Mouse (Mus musculus) lung, embryonic 16.5 days (tissue): ENCODE results near the gene Crabp2. TPM values are rescaled to one million over a fixed set of nuclear protein-coding genes. Genes with fewer than 3 reads are reported as not detected.

ENCODE experiments used
- ATAC-seq: fragments of 200-750 bp; cut with Nextera tagmentation; 2 replicates; pipeline ENCODE4 v1.8.0; 2017; ENCODE audit warnings: low read depth, mild to moderate bottlenecking, moderate library complexity
- H3K27ac ChIP-seq: fragments of 300-500 bp; sonication (generic); 2 replicates; pipeline ENCODE4 v1.5.1; 2014; ENCODE audit warnings: mild to moderate bottlenecking, control low read depth, low read length
- H3K27me3 ChIP-seq: fragments of 300-500 bp; sonication (generic); 2 replicates; pipeline ENCODE4 v1.6.1; 2014; ENCODE audit warnings: low read depth, low read length, mixed read lengths; ENCODE audit not compliant: control insufficient read depth, insufficient read depth
- H3K36me3 ChIP-seq: fragments of 300-500 bp; sonication (generic); 2 replicates; pipeline ENCODE4 v1.6.1; 2014; ENCODE audit warnings: low read length; ENCODE audit not compliant: control insufficient read depth, insufficient read depth
- H3K4me1 ChIP-seq: fragments of 300-500 bp; sonication (generic); replicated peaks from 2 replicates; pipeline ENCODE4 v1.6.1; 2014; ENCODE audit warnings: low read length, mixed read lengths; ENCODE audit not compliant: control insufficient read depth, insufficient read depth
- H3K4me2 ChIP-seq: fragments of 300-500 bp; sonication (generic); 2 replicates; pipeline ENCODE4 v1.6.1; 2014; ENCODE audit warnings: low read depth, low read length, control low read depth
- H3K4me3 ChIP-seq: fragments of 300-500 bp; sonication (generic); 2 replicates; pipeline ENCODE4 v1.5.1; 2014; ENCODE audit warnings: mild to moderate bottlenecking, low read length, control low read depth
- H3K9ac ChIP-seq: fragments of 300-500 bp; sonication (generic); 2 replicates; pipeline ENCODE4 v1.6.1; 2014; ENCODE audit warnings: low read length, control low read depth
- H3K9me3 ChIP-seq: fragments of 300-500 bp; sonication (generic); 2 replicates; pipeline ENCODE4 v1.6.1; 2016; ENCODE audit warnings: low read length; ENCODE audit not compliant: control insufficient read depth
- WGBS: fragments of 180-500 bp; shearing (Covaris S2); extraction: QIAGEN DNeasy Blood & Tissue Kit; methylation state at CpG from one replicate; pipeline ENCODE4 v1.1.7; 2014; 5-methylcytosine and 5-hydroxymethylcytosine counted together
- polyA plus RNA-seq: library from polyadenylated mRNA; unstranded; fragments of >200 nt; fragmentation: Nextera tagmentation; extraction: Ambion mirVana; gene quantifications from 2 replicates; pipeline ENCODE4 v1.2.1, GENCODE M21; 2015

Gene Crabp2
- polyA plus RNA-seq, 1 experiment from 2014 or later, result 4.7 TPM

DNA sequence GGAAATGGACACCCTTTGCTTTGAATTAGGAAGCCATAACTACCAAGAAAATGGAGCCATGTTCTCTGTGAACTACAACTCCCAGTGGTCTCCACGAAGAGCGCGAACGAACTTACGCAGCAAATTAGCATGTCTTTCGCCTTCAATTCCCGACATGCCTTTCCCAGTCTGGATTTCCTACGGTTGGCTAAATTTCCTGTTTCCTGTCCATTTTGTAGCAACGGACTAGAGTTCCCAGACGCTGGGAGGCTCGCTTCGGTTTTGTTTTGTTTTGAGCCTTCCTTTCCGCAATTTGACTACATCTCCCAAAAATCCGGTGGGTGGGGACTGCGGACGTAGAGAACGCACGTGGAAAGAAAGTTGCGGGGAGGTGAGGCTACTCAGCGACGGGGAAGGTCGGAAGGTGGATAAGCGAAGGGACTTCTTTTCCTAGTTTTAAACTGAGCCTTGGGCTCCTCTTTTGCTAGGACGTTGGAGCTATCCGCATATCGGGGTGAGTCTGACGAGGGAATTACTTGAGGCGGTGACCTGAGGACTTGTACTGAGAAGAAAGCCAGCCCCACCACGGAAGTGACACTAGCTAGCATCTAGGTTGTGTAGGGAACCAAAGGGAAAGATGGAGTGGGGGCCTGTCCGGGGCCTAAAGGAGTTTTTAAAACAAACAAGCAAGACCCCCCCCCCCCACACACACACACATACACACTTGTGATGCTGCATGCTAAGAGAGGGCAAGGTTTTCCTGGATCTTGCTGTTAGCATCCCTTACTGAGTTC, 28.9 kb upstream of the Crabp2 start, which contains the start of gene Mrpl24:
Mrpl24 (plus strand) TSS at position 171 of the 773 bp plus-strand sequence.
- Histone ChIP-seq H3K9me3 (no peaks in the 10 kb centered on the region), H3K27ac (peak within 1 kb of the TSS; percentile 90), H3K36me3 (peaks cover 42% of the 10 kb centered on the region), H3K27me3 (no peaks in the 10 kb centered on the region), H3K4me1 (peaks cover 2% of the 10 kb centered on the region; the same call in 1 of the 2 replicates), H3K4me3 (peak within 1 kb of the TSS; percentile 69), H3K4me2 (peak within 1 kb of the TSS; percentile 62), H3K9ac (peak within 1 kb of the TSS; percentile 78)
- peak; percentile 88 for ATAC-seq
- under 1% methylated on average over 30 of the region's 30 CpGs for WGBS

DNA sequence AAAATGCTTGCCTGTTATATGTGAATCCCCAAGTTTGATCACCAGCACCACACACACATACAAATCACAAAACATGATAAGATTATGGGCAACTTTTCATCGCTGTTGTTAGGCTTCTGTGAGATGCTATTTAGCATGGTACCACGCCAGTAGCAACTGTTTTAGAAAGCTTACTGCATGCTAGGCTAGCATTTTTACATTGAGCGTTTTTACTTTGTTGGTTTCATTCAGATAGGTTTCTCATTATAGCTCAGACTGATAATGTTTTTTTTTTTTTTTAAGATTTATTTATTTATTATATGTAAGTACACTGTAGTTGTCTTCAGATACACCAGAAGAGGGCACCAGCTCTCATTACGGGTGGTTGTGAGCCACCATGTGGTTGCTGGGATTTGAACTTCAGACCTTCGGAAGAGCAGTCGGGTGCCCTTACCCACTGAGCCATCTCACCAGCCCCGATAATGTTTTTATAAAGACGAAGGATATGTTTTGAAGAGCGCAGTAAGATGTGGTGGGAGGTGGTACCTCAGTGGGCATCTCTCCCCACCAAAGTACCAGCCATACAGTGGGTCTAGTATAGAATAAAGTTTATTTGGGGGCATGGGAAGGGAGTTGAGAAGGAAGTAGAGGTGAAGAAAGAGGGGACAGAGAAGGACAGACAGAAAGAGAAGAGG, 28.1 kb upstream of the Crabp2 start:
- H3K27me3 ChIP-seq, result no peaks in the 10 kb centered on the region
- WGBS, result 62% methylated on average over 9 of the region's 9 CpGs
- ATAC-seq, result no peak
- H3K9me3 ChIP-seq, result no peaks in the 10 kb centered on the region
- peak overlapping the region; percentile 69 for H3K4me3 ChIP-seq
- peak overlapping the region; percentile 62 for H3K4me2 ChIP-seq
- H3K4me1 ChIP-seq, result peaks cover 2% of the 10 kb centered on the region; the same call in 1 of the 2 replicates
- peaks cover 42% of the 10 kb centered on the region for H3K36me3 ChIP-seq
- H3K27ac ChIP-seq, result no peak overlapping the region
- no peak overlapping the region; the same call in 1 of the 2 replicates for H3K9ac ChIP-seq

DNA sequence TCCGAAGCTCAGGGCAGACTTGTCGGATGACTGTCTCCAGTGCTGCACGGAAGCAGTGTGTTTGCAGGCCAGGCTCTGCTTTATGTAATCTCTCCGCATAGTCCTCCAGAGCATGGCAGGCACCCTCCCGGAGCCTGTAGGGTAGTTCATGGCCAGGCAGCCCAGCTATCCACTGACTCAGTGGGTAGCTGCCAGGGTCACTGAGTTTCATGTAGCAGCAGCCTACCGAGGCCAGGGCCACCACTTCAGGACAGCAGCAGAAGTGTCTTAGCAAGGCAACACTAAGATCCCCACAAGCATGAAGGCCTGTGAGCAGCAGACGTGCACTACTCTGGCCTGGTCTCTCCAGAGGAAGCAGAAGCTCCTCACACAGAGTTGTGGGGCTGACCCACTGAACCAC, 23.5 kb upstream of the Crabp2 start:
- no peak for ATAC-seq
- H3K27me3 ChIP-seq, result no peaks in the 10 kb centered on the region
- no peaks in the 10 kb centered on the region for H3K9me3 ChIP-seq
- no peak overlapping the region for H3K4me3 ChIP-seq
- no peak overlapping the region for H3K9ac ChIP-seq
- H3K36me3 ChIP-seq, result peaks cover 37% of the 10 kb centered on the region
- H3K4me2 ChIP-seq, result no peak overlapping the region
- H3K27ac ChIP-seq, result no peak overlapping the region
- whole genome bisulfite sequencing, result 82% methylated on average over 7 of the region's 7 CpGs
- peaks cover 9% of the 10 kb centered on the region for H3K4me1 ChIP-seq

DNA sequence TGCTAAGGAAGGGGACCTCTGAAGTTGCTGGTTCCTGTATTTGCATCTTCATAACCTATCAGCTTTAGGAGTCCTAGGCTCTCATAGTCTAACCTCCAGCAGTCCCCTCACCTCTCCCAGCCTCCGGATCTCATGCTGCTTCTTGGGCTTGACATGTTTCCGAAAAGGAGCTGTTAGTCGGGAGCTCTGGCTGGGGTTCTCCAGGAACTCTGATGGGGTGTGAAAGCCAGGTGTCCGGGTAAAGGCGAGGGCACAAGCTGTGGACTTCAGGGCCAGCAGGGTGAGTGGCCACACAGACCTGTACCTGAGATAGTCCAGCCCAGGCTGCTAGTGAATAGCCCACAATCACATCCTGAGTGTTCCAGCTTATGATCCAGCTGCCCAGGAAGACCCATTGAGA, 21.0 kb upstream of the Crabp2 start:
- Histone ChIP-seq H3K4me1 (peaks cover 13% of the 10 kb centered on the region), H3K4me3 (no peak overlapping the region), H3K27ac (no peak overlapping the region), H3K9ac (no peak overlapping the region), H3K27me3 (no peaks in the 10 kb centered on the region), H3K9me3 (no peaks in the 10 kb centered on the region), H3K36me3 (peaks cover 36% of the 10 kb centered on the region), H3K4me2 (no peak overlapping the region)
- ATAC-seq, result no peak
- WGBS, result 86% methylated on average over 5 of the region's 5 CpGs

DNA sequence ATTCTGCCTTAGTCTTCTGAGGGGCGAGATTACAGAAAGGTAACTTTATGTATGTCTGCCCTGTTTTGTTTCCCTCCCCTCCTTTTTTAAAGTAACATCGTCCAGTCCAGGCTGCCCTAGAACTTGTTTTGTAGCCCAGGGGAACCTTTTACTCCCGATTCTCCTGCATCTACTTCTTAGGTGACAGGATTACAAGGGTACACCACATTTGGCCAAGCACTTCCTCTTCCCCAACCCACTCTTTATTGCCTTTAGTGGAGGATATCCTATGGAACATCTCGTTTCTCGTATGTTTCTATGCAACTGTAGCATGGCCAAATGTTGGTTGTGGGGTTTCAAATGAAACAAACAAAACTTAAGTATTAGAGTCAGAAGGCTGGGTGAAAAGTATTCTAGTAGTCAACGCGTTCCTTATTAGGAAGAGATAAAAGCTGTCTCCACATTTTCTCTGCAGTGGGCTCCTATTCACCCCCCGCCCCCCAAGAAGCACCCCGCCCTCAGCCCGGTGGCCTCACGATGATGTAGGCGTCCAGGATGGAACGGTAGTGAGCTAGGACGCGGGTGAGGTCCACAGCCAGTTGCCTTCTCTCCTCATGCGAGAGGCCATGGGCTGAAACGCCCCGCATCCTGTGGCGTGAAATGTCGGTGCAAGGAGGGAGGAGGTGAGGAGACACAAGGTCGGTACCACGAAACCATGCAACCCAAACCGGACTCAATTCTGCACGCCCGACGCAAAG, 19.0 kb upstream of the Crabp2 start:
- Histone ChIP-seq H3K4me3 (peak overlapping the region; percentile 90), H3K9me3 (no peaks in the 10 kb centered on the region), H3K4me2 (peak overlapping the region; percentile 61), H3K4me1 (peaks cover 15% of the 10 kb centered on the region), H3K27ac (peak overlapping the region; percentile 72), H3K9ac (peak overlapping the region; percentile 92), H3K36me3 (peaks cover 22% of the 10 kb centered on the region), H3K27me3 (no peaks in the 10 kb centered on the region)
- no peak; the same call in 1 of the 2 replicates for ATAC-seq
- WGBS, result 5% methylated on average over 26 of the region's 26 CpGs

DNA sequence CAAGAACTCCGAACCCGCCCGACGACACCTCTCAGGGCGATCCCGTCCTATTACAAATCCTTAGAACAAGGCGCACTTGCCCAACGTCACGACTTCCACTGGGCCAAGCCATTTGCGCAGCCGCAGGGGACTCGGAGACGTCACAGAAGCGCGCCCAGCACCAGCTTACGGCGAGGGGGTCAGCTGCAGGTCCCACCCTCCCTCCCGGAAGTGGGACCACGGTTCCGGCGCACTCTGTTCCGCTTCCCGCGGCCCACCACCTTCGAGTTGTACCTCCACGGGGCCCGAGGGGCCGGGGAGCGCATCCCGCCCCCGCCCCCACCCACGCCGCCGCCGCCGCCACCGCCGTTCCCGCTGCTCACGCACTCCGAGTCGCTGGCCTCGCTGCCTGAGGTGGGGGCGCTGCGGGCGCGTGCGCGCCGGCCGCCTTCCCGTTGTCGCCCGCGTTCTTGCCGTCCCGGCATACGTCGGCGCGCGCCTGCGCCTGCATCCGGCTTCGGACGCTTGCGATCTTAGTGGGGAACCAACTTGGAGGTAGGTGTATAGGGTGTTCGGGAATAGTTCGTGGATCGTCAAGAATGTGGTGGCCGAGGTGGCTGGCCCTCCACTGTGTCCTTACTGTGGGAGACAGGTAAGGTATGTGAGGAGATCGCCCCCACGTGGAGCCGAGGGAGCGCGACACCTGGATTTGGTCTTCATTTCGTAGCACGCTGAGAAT, 18.2 kb upstream of the Crabp2 start, which contains the start of the genes Isg20l2 and Rrnad1:
Isg20l2 (plus strand) TSS at position 237 of the 718 bp plus-strand sequence.
Rrnad1 (minus strand) TSS at position 640 of the 718 bp plus-strand sequence.
- H3K4me3 ChIP-seq, result peak within 1 kb of the TSS; percentile 90
- peak; percentile 99 for ATAC-seq
- H3K9ac ChIP-seq, result peak within 1 kb of the TSS; percentile 92
- H3K9me3 ChIP-seq, result no peaks in the 10 kb centered on the region
- 0% methylated on average over 72 of the region's 78 CpGs for WGBS
- no peaks in the 10 kb centered on the region for H3K27me3 ChIP-seq
- peaks cover 15% of the 10 kb centered on the region for H3K4me1 ChIP-seq
- peak within 1 kb of the TSS; percentile 62 for H3K4me2 ChIP-seq
- peaks cover 15% of the 10 kb centered on the region for H3K36me3 ChIP-seq
- H3K27ac ChIP-seq, result peak within 1 kb of the TSS; percentile 81

DNA sequence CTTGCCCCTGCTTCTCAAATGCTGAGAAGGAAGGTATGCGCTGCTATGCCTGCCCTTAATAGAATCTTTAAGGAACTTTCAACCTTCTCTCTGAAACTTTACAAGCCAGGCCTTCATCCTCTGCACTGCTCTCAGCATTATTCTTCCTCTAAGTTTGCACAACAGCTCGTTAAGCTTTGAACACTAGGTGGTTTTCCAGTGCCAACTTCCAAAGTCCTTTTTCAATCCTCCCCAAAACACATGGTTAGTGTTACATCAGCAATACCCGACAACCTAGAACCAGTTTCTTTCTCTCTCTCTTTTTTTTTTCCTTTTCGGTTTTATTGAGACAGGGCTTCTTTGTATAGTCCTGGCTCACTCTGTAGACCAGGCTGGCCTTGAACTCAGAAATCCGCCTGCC, 14.4 kb upstream of the Crabp2 start:
- no peak for ATAC-seq
- no peaks in the 10 kb centered on the region for H3K9me3 ChIP-seq
- H3K9ac ChIP-seq, result no peak overlapping the region
- H3K27me3 ChIP-seq, result no peaks in the 10 kb centered on the region
- H3K4me2 ChIP-seq, result no peak overlapping the region
- peaks cover 25% of the 10 kb centered on the region for H3K36me3 ChIP-seq
- H3K4me1 ChIP-seq, result peaks cover 13% of the 10 kb centered on the region
- no peak overlapping the region for H3K27ac ChIP-seq
- WGBS, result 79% methylated on average over 5 of the region's 5 CpGs
- H3K4me3 ChIP-seq, result no peak overlapping the region

DNA sequence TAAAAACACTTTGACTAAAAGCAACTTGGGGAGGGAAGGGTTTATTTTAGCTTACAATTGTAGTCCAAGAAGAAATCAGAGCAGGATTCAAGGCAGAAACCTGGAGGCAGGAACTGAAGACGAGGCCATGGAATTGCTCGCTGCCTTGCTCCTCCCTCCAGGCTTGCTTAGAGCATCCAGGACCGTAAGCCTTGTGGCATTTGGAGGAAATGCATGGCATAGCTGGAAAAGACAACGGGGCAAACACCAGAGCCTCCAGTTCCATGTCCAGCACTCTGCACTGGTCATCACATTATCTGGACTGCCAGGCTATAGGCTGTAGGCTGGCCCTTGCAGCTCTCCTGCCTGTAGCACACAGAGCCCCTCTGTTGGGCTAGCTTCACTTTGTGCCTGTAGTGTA, 14.0 kb upstream of the Crabp2 start:
- Histone ChIP-seq H3K27me3 (no peaks in the 10 kb centered on the region), H3K4me3 (no peak overlapping the region), H3K9ac (no peak overlapping the region), H3K9me3 (no peaks in the 10 kb centered on the region), H3K4me1 (peaks cover 9% of the 10 kb centered on the region; the same call in 1 of the 2 replicates), H3K27ac (no peak overlapping the region), H3K36me3 (peaks cover 29% of the 10 kb centered on the region), H3K4me2 (no peak overlapping the region)
- no peak for ATAC-seq
- WGBS, result 57% methylated on average over 4 of the region's 4 CpGs
